Mouse (Mus musculus) forebrain, embryonic 13.5 days (tissue): ENCODE measurements at regions not wholly inside any gene's neighbourhood (a gene's known extent, or its start where the extent isn't known, plus 50 kb on each side); places are given as distances from the start of the nearest gene placed in this dataset.

Source experiments
- ATAC-seq: fragments of 200-750 bp; cut with Nextera tagmentation; 2 replicates; pipeline ENCODE4 v1.8.0; 2017
- H3K27ac ChIP-seq: fragments of 300-500 bp; sonication (generic); 2 replicates; pipeline ENCODE4 v1.5.1; 2015; ENCODE audit warnings: inconsistent platforms, mild to moderate bottlenecking, moderate library complexity
- H3K27me3 ChIP-seq: fragments of 300-500 bp; sonication (generic); 2 replicates; pipeline ENCODE4 v1.6.1; 2015; ENCODE audit warnings: mild to moderate bottlenecking, inconsistent platforms
- H3K36me3 ChIP-seq: fragments of 300-500 bp; sonication (generic); 2 replicates; pipeline ENCODE4 v1.6.1; 2015; ENCODE audit warnings: mild to moderate bottlenecking, inconsistent platforms; ENCODE audit not compliant: poor library complexity, severe bottlenecking
- H3K4me1 ChIP-seq: fragments of 300-500 bp; sonication (generic); 2 replicates; pipeline ENCODE4 v1.6.1; 2015; ENCODE audit warnings: inconsistent platforms
- H3K4me2 ChIP-seq: fragments of 300-500 bp; sonication (generic); 2 replicates; pipeline ENCODE4 v1.6.1; 2015; ENCODE audit warnings: inconsistent platforms, mild to moderate bottlenecking, moderate library complexity
- H3K4me3 ChIP-seq: fragments of 300-500 bp; sonication (generic); 2 replicates; pipeline ENCODE4 v1.5.1; 2015; ENCODE audit warnings: mild to moderate bottlenecking, inconsistent platforms
- H3K9ac ChIP-seq: fragments of 300-500 bp; sonication (generic); 2 replicates; pipeline ENCODE4 v1.6.1; 2015; ENCODE audit warnings: mild to moderate bottlenecking, inconsistent platforms
- H3K9me3 ChIP-seq: fragments of 300-500 bp; sonication (generic); replicated peaks from 2 replicates; pipeline ENCODE4 v1.6.1; 2016; ENCODE audit warnings: inconsistent platforms
- WGBS: fragments of 180-500 bp; shearing (Covaris S2); methylation state at CpG from one replicate; pipeline ENCODE4 v1.1.7; 2015; 5-methylcytosine and 5-hydroxymethylcytosine counted together

DNA sequence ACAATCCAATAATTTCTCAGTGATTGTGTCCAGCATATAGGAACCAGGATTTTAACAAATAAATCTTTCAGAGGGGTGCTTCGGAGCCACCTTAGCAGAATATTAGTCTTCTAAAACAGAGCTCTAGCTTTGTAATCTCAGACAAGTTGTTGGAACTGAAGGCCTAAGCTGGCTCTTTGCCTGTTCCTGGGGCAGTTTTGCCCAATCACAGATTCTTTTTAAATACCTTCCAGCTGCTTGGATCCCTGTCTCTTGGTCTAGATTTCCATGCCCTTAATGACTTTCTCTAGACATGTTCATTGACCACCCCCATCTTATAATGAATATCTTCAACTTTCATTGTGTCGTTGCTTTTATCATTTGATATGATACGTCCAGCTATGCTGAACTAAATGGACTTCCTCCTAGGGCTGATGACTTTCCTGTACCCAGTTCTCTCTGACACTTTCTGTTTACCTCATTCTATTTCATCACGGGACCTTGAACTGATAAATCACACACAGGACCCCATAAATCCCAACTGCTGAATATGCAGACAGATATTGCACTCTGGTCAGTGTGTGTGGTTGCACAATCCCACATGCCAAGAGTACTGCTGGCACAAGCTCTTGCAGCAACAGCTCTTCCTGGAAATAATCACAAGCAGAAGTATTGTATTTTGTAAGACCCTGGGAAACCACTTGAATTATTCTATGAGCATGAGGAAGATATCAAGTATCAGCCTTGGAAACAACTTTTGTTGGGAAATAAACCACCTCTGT is 440.4 kb downstream of the Slc22a22 start:
- no peak overlapping the region for H3K4me2 ChIP-seq
- H3K27me3 ChIP-seq: no peaks in the 10 kb centered on the region
- no peak overlapping the region for H3K9ac ChIP-seq
- H3K4me1 ChIP-seq: no peaks in the 10 kb centered on the region
- ATAC-seq: no peak
- 95% methylated on average over 4 of the region's 4 CpGs for WGBS
- no peak overlapping the region for H3K4me3 ChIP-seq
- H3K27ac ChIP-seq: no peak overlapping the region
- H3K36me3 ChIP-seq: no peaks in the 10 kb centered on the region
- no peaks in the 10 kb centered on the region for H3K9me3 ChIP-seq

DNA sequence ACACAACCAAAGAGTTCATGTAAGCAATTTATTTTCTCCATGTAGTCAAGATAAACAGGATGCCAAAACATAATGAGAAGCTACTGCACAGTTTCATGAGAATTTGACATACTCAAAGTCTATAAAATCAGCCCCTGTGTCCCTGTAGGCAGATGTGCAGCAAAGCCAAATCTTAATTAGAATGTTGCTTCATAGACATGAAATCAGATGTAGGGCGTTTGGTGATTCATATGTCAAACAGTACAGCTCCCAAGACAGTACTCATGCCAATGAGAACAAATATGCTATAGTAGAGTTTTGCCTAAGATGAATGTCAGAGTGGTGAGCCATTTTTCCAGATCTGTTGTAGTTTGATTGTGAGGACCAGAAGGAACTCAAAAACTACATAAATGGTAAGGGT is 444.4 kb downstream of the Slc22a22 start:
- H3K4me1 ChIP-seq: no peaks in the 10 kb centered on the region
- H3K4me3 ChIP-seq: no peak overlapping the region
- 77% methylated on average over 1 of the region's 1 CpGs for WGBS
- H3K36me3 ChIP-seq: no peaks in the 10 kb centered on the region
- no peak overlapping the region for H3K27ac ChIP-seq
- no peak for ATAC-seq
- H3K4me2 ChIP-seq: no peak overlapping the region
- H3K9ac ChIP-seq: no peak overlapping the region
- H3K27me3 ChIP-seq: no peaks in the 10 kb centered on the region
- H3K9me3 ChIP-seq: no peaks in the 10 kb centered on the region
